Mouse (Mus musculus) neural tube, embryonic 14.5 days (tissue): ENCODE measurements around the gene Hmbs. TPM values are rescaled to one million over a fixed set of nuclear protein-coding genes. Genes with fewer than 3 reads are reported as not detected.

Experiments used
- ATAC-seq: fragments of 200-750 bp; cut with Nextera tagmentation; 2 replicates; pipeline ENCODE4 v1.8.0; 2017; ENCODE audit warnings: low read depth, mild to moderate bottlenecking, moderate TSS enrichment, moderate library complexity
- H3K27ac ChIP-seq: fragments of 300-500 bp; sonication (generic); 2 replicates; pipeline ENCODE4 v1.5.1; 2014; ENCODE audit warnings: low read depth, mild to moderate bottlenecking, control low read depth, low read length, moderate library complexity, mixed read lengths
- H3K27me3 ChIP-seq: fragments of 300-500 bp; sonication (generic); 2 replicates; pipeline ENCODE4 v1.6.1; 2014; ENCODE audit warnings: low read length; ENCODE audit not compliant: control insufficient read depth, insufficient read depth
- H3K36me3 ChIP-seq: fragments of 300-500 bp; sonication (generic); 2 replicates; pipeline ENCODE4 v1.6.1; 2014; ENCODE audit warnings: low read length, mixed read lengths; ENCODE audit not compliant: control insufficient read depth, insufficient read depth
- H3K4me1 ChIP-seq: fragments of 300-500 bp; sonication (generic); 2 replicates; pipeline ENCODE4 v1.6.1; 2014; ENCODE audit warnings: low read length; ENCODE audit not compliant: control insufficient read depth, insufficient read depth
- H3K4me2 ChIP-seq: fragments of 300-500 bp; sonication (generic); 2 replicates; pipeline ENCODE4 v1.6.1; 2014; ENCODE audit warnings: mild to moderate bottlenecking, low read depth, low read length, control low read depth
- H3K4me3 ChIP-seq: fragments of 300-500 bp; sonication (generic); 2 replicates; pipeline ENCODE4 v1.5.1; 2014; ENCODE audit warnings: low read depth, low read length, control low read depth, mixed read lengths
- H3K9ac ChIP-seq: fragments of 300-500 bp; sonication (generic); replicated peaks from 2 replicates; pipeline ENCODE4 v1.6.1; 2014; ENCODE audit warnings: low read depth, mild to moderate bottlenecking, control low read depth, low read length, mixed read lengths
- H3K9me3 ChIP-seq: fragments of 300-500 bp; sonication (generic); 2 replicates; pipeline ENCODE4 v1.6.1; 2016; ENCODE audit warnings: low read length; ENCODE audit not compliant: control insufficient read depth
- WGBS: fragments of 180-500 bp; shearing (Covaris S2); extraction: QIAGEN DNeasy Blood & Tissue Kit; methylation state at CpG from one replicate; pipeline ENCODE4 v1.1.7; 2014; 5-methylcytosine and 5-hydroxymethylcytosine counted together
- polyA plus RNA-seq: library from polyadenylated mRNA; unstranded; fragments of >200 nt; fragmentation: Nextera tagmentation; extraction: Ambion mirVana; gene quantifications from 2 replicates; pipeline ENCODE4 v1.2.1, GENCODE M21; 2014

The Hmbs gene
- polyA plus RNA-seq, 1 experiment from 2014 or later = 58.4 TPM

GRCm38 (mm10) chr9:44319887-44320798, 23.9 kb downstream of the Hmbs start, which contains the start of gene C2cd2l:
C2cd2l (minus strand) TSS chr9:44320285.
- H3K36me3 ChIP-seq = peaks cover 12% of the 10 kb centered on the region
- WGBS = under 1% methylated on average over 67 of the region's 67 CpGs
- H3K9ac ChIP-seq = peak within 1 kb of the TSS; percentile 95
- H3K27me3 ChIP-seq = no peaks in the 10 kb centered on the region
- H3K4me2 ChIP-seq = peak within 1 kb of the TSS; percentile 91
- H3K9me3 ChIP-seq = no peaks in the 10 kb centered on the region
- H3K4me3 ChIP-seq = peak within 1 kb of the TSS; percentile 76
- H3K27ac ChIP-seq = peak within 1 kb of the TSS; percentile 74
- ATAC-seq = peak; percentile 98
- peaks cover 23% of the 10 kb centered on the region for H3K4me1 ChIP-seq

DNA sequence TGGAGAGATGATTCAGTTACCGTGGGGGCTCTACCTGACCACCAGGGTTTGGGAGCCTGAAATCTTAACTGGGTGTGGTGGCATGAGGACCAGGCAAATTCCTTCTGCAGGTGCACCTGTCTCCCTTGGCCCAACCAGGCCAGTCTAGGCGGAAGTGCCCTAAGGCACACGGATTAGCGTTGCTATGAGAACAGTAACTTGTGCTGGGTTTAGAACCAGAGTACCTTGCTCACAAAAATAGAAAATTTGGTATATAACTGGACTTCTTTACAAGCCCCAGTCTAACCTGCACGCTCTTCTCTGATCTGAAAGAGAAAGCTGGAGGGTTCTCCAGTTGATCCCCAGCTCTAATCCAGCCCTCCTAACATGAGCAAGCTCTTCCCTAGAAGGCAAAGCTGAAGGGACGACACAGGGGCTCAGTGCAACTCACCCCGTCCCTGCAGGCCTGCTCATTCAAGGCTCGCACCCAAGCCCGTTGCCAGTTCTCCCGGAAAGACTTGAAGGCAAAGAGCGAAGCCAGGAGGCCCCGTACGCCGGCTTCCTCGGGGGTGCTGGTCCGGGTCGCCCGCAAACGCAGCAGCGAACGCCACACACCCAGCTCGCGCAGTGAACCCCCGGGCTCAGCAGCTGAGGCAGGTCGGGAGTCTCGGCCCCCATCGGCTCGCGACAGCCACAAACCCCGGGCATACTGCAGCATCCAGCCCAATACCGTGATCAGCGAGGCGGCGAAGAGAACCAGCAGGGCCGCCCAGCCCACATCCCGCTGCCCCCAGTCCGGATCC, 24.7 kb downstream of the Hmbs start:
- Histone ChIP-seq H3K27me3 (no peaks in the 10 kb centered on the region), H3K36me3 (peaks cover 16% of the 10 kb centered on the region), H3K27ac (peak overlapping the region; percentile 74), H3K4me3 (peak overlapping the region; percentile 76), H3K4me1 (peaks cover 23% of the 10 kb centered on the region), H3K4me2 (peak overlapping the region; percentile 91), H3K9ac (peak overlapping the region; percentile 95), H3K9me3 (no peaks in the 10 kb centered on the region)
- peak; percentile 25 for ATAC-seq
- WGBS = 3% methylated on average over 37 of the region's 37 CpGs

DNA sequence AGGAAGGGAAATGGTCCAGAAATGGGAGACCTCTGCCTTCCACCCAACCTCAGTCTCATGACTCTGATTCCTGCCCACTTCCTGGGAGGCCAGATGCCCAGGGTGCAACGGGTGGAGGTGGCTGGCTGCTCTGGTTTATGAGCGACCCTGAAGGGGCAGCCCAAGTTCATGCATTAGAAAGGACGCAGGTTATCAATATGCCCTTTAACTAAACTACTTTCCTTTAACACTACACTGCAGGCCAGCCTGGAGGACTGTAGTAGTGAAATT, 25.3 kb downstream of the Hmbs start:
- no peaks in the 10 kb centered on the region for H3K27me3 ChIP-seq
- no peaks in the 10 kb centered on the region for H3K9me3 ChIP-seq
- H3K4me3 ChIP-seq = peak overlapping the region; percentile 76
- peak overlapping the region; percentile 91 for H3K4me2 ChIP-seq
- ATAC-seq = no peak
- peaks cover 23% of the 10 kb centered on the region for H3K4me1 ChIP-seq
- peak overlapping the region; percentile 95 for H3K9ac ChIP-seq
- no peak overlapping the region for H3K27ac ChIP-seq
- H3K36me3 ChIP-seq = peaks cover 16% of the 10 kb centered on the region
- WGBS = 25% methylated on average over 3 of the region's 3 CpGs

GRCm38 (mm10) chr9:44318076-44318825, 25.8 kb downstream of the Hmbs start:
- no peak overlapping the region; the same call in 1 of the 2 replicates for H3K4me3 ChIP-seq
- H3K27me3 ChIP-seq = no peaks in the 10 kb centered on the region
- H3K27ac ChIP-seq = no peak overlapping the region
- WGBS = 72% methylated on average over 5 of the region's 5 CpGs
- H3K36me3 ChIP-seq = peaks cover 17% of the 10 kb centered on the region
- no peaks in the 10 kb centered on the region for H3K9me3 ChIP-seq
- 0 out of 2 replicates have a peak overlapping the region, but pooled peaks have one; percentile 8 for H3K9ac ChIP-seq
- ATAC-seq = no peak
- H3K4me1 ChIP-seq = peaks cover 23% of the 10 kb centered on the region
- peak overlapping the region; percentile 91 for H3K4me2 ChIP-seq

GRCm38 (mm10) chr9:44317452-44317851, 26.6 kb downstream of the Hmbs start:
- ATAC-seq = no peak
- 68% methylated on average over 4 of the region's 4 CpGs for WGBS
- H3K9ac ChIP-seq = no peak overlapping the region
- H3K4me1 ChIP-seq = peaks cover 23% of the 10 kb centered on the region
- H3K4me2 ChIP-seq = no peak overlapping the region
- no peak overlapping the region for H3K4me3 ChIP-seq
- no peak overlapping the region for H3K27ac ChIP-seq
- peaks cover 23% of the 10 kb centered on the region for H3K36me3 ChIP-seq
- H3K27me3 ChIP-seq = no peaks in the 10 kb centered on the region
- no peaks in the 10 kb centered on the region for H3K9me3 ChIP-seq

- Histone ChIP-seq H3K4me3 (no peak overlapping the region), H3K4me2 (no peak overlapping the region), H3K27me3 (no peaks in the 10 kb centered on the region), H3K36me3 (peaks cover 28% of the 10 kb centered on the region), H3K9me3 (no peaks in the 10 kb centered on the region), H3K4me1 (peaks cover 20% of the 10 kb centered on the region), H3K9ac (no peak overlapping the region), H3K27ac (no peak overlapping the region)
- 96% methylated on average over 18 of the region's 18 CpGs for WGBS
- ATAC-seq = no peak
Observed at GRCm38 (mm10) chr9:44314910-44315309, 29.1 kb downstream of the Hmbs start.

- Histone ChIP-seq H3K27me3 (no peaks in the 10 kb centered on the region), H3K36me3 (peaks cover 28% of the 10 kb centered on the region), H3K27ac (no peak overlapping the region), H3K4me1 (peaks cover 18% of the 10 kb centered on the region), H3K4me2 (no peak overlapping the region), H3K4me3 (no peak overlapping the region), H3K9ac (no peak overlapping the region), H3K9me3 (no peaks in the 10 kb centered on the region)
- WGBS = 76% methylated on average over 4 of the region's 4 CpGs
- ATAC-seq = no peak
Observed at GRCm38 (mm10) chr9:44314257-44314547, 29.8 kb downstream of the Hmbs start.

DNA sequence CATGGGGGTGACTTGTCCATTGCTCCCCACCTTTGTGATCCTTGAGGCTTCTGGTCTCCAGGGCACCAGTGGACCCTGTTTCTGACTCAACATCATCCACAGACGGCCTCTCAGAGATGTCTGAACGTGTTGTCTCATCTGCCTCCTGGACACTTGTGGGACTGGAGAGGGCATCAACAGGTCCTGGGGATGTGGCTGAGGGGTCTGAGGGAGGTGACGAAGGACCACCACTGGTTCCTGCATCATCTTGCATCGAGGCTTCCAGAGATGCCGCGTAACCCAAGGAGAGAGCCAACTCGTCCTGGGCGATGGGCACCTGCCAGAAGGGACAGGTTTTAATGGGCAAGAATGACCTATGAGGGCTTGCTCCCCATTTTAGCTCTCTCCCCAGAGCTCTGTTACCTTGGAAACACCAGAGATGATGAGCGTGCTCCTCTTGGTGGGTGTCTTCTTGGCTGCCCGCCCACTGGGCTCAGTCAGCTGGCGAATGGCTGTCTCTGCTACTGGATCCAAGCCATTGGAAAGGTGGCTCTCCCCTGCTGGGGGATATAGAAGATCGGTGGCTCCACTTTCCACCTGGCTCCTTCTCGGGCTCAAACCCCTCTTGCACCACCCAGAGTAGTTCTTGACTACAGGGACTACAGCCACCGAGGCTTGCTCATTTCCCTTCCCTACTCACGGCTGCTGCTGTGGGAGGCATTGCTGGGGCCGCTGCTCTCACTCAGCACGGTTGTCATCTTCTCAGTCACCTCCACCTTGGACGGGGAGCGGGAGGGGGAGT, 30.4 kb downstream of the Hmbs start:
- WGBS = 76% methylated on average over 19 of the region's 19 CpGs
- no peaks in the 10 kb centered on the region for H3K27me3 ChIP-seq
- H3K27ac ChIP-seq = no peak overlapping the region
- no peak overlapping the region for H3K4me2 ChIP-seq
- no peak overlapping the region for H3K4me3 ChIP-seq
- H3K9ac ChIP-seq = no peak overlapping the region
- ATAC-seq = no peak
- H3K9me3 ChIP-seq = no peaks in the 10 kb centered on the region
- H3K36me3 ChIP-seq = peaks cover 28% of the 10 kb centered on the region
- peaks cover 14% of the 10 kb centered on the region for H3K4me1 ChIP-seq
